Mouse (Mus musculus) kidney, adult 18-20 months (tissue): ENCODE measurements around the gene Ubald2.
"Not testable (repeated sequence)": the region's sequence is repeated elsewhere in the genome, so short reads cannot be mapped to it uniquely, and the experiment has no call there.

ENCODE experiments used
- DNase-seq: peaks from one replicate; pipeline ENCODE4 v3.0.0; 2021

The Ubald2 gene

DNA sequence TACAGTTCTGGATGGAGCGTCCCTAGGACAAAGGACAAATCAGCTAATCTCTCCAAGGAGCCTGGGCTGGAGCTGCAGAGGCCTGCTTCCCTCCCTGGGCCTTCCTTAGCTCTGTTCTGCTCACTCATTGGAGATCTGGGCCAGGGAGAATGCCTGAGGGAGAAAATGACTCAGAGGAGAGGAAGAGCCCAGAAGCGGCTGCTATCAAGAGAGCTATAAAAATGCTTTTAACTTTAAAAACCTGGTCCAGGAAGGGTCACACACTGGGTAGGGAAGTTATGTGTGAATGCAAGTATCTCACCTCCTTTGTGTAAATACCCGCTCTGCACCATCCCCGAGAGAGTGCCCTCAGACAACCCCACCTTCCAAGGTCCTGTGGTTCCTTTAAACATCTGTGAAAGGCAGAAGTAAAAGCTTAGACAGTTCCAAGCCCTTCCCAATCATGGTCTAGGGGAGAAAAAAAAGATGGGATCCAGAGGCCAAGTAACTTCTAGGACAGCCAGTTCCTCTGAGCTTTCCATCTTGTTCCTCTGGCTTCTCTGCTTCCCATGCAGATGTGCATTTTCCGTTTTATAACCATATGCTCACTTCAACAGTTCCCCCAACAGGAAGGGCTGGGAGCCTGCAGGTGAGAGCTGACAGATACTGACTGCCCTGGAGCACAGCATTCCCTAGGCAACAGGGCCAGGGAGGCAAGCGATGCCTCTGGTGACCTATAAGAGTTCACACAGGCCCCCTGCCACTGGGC, 17.5 kb upstream of the Ubald2 start:
- no peak for DNase-seq

GRCm38 (mm10) chr11:116417054-116417453, 16.8 kb upstream of the Ubald2 start:
- no peak for DNase-seq

DNA sequence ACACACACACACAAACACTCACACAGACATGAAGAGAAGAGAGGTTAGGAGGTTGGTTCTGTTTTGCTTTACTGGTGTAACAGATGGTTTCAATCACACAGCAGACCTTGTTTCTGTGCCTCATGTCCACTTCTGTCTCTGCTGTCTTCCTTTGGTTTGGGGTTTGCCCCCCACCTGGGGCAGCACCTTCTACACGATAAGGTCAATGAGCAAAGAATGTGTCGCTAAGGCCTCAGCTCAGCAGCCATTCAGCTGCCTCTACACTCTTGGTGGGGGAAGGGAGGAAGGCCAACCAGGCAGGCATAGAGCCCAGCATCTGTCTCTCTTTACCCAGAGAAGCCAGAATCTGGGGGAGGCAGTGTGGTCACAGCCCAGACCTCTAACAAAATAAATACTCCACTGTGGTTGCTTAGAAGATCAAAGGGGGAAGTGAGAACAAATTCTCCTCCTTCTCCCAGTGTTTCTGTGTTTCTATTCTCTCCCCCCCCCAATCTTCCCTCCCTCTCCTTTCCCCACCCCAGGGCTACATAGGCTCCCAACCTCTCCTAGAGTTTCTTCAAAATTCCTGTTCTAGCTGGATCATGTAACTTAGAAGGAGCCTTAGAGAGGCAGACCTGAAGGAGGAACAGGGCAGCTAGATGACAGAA, 15.6 kb upstream of the Ubald2 start:
- DNase-seq = no peak

DNA sequence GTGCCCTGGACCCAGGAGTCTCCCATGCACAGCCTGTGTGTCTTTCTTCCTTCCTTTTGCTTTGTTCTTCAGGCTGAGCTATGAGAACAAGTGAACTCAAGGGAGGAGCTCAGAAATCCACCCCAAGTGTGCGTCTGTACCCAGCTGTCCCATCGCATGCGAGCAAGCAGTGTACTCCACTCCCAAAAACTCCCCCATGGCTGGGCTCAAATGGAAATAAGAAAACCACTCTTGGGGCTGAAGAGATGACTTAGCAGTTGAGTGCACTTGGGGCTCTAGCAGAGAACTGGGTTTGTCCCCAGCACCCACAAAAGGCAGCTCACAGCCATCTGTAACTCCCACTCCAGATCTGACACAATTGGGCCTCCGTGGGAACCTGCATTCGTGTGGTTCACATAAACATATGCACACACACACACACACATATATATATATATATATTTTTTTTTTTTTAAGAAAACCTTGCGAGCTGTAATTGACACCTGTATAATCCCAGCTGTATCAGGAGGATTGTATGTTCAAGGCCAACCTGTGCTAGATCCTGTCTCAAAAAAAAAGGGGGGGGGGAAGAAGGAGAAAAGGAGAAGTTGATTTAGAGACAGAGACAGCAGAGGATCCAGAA, 14.9 kb upstream of the Ubald2 start:
- no peak for DNase-seq

DNA sequence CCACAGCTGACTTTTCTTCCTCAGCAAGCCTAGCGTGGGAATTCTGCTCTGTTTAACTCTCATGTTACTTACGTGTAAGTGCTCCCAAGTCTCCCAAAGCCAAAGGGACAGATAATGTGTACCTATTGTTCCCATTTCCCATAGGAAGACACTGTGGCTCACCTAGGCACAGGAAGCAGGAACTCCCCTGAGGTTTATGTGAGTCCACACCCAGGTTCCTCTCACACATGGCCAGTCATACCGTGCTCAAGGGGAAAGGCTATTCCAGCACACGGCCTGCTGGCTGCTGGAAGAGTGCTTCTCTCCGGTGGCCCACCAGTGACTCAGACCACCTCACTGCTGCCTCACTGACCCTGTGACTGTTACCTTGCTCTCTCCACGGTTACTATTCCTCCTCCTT, 12.8 kb upstream of the Ubald2 start:
- no peak for DNase-seq

- no peak for DNase-seq
These were observed 11.3 kb upstream of the Ubald2 start for GRCm38 (mm10) chr11:116422562-116422961.

- no peak for DNase-seq
These were observed 10.7 kb upstream of the Ubald2 start for GRCm38 (mm10) chr11:116423214-116423613.

DNA sequence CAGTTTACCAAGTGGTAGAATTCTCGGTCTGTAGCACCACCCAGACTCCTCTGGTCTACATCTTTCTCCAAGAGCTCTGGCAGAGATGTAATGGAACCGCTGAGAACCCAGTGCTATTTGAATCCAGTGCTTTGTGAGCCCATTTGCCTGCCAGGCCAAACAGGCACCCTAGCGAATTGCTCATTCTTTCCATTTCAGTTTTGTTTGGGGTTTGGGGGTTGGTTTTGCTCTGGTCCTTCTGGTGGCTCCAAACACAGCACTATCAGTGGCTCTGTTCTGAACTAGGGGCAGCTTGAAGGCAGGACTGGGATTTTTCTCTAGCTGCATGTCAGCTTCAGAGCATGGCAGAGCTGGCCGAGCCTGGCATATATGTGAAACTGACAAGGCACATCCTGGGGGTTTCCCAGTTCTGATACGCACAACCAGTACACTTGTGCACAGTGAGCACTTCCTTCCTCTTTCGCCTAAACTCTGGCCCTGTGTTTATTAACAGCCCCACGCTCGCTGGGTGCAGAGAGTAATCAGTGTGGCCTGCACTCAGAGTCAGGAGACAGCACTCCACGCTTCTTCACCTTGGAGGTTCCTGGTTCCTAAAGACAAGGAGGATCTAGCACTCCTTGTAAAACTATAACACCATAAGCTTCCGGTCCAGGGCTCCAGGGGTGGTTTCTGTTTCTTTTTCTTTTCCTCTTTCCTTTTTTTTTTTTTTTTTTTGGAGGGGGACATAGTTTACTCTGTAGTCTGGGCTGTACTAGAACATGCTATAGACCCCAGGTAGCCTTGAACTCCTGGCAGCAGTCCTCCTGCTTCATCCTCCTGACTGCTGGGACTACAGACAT, 9.9 kb upstream of the Ubald2 start:
- DNase-seq = no peak

DNA sequence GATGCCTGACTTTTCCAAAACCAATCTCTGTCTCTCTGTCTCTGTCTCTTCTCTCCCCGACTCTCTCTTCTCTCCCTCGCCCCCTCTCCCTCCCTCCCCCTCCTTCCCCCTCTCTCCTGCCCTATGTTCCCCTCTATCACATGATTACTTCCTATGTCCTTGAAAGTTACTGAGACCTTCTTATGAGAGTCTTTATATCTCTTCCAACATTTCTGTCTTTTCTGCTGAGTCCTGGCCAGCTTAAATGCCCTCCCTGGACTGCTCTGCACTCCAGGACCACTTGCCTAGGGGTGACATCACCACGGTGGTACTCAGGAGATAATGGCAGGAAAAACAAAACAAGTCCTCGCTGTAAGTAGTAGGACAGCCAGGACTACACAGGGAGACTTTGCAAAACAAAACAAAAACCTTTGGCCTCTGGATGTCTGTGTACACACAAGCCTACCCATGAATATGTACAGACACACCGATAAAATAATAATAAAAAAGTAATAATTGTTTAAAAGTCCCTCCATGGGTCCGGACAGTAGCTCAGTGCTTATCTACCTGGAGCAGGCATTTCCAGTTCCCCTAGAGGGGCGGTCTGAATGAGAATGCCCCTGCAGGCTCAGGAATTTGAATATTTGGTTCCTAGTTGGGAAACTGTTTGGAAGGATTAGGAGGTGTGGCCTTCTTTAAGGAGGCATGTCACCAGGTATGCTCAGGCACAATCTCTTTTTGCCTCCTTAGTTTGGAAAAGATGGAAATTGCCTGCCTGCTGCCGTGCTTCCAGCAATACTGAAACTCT, 9.1 kb upstream of the Ubald2 start:
- no peak for DNase-seq

DNA sequence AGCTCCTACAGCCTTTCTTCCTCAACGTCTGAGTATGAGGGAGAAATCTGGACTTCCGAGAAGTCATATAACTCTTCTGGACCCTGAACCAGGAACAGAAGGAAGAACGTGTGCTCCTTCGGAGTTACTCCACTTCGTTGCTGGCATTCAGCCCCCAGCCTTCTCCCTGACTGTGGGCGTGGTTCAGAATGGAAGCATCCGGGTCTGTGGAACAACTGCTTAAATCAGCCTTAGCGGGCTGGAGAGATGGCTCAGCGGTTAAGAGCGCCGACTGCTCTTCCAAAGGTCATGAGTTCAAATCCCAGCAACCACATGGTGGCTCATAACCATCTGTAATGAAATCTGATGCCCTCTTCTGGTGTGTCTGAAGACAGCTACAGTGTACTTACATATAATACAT, 7.6 kb upstream of the Ubald2 start:
- DNase-seq = not testable (repeated sequence)

DNA sequence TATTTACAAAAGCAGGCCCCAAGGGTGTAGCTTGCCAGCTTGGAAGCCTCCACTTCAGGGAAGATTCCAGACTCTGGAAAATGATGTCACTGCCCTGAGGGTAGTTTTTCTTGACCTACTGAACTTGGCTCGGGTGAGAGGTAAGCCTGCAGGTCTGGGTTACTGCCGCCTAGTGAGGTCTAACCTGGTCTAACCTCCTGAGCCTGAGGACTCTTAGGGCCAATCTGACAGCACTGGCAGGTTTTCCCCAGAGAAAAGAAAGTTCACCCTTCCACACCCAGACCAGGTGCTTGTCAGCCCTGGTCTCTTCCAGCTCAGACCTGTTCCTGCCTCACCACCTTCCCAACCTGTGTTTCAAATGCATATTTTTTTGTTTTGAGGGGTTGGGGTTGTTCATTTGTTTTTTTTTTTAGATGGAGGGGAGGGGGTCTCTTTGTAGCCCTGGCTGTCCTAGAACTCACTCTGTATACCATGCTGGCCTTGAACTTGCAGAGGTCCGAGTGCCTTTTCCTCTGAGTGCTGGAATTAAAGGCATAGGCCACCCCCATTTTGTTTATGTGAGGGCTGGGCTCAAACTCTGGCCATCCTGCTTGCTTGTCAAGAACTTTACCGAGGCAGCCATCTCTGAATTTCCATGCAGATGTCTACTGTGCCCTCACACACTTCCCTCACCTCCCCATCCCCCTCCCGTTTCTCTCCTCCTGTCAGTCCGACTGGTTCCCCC, 6.9 kb upstream of the Ubald2 start:
- DNase-seq = no peak

DNA sequence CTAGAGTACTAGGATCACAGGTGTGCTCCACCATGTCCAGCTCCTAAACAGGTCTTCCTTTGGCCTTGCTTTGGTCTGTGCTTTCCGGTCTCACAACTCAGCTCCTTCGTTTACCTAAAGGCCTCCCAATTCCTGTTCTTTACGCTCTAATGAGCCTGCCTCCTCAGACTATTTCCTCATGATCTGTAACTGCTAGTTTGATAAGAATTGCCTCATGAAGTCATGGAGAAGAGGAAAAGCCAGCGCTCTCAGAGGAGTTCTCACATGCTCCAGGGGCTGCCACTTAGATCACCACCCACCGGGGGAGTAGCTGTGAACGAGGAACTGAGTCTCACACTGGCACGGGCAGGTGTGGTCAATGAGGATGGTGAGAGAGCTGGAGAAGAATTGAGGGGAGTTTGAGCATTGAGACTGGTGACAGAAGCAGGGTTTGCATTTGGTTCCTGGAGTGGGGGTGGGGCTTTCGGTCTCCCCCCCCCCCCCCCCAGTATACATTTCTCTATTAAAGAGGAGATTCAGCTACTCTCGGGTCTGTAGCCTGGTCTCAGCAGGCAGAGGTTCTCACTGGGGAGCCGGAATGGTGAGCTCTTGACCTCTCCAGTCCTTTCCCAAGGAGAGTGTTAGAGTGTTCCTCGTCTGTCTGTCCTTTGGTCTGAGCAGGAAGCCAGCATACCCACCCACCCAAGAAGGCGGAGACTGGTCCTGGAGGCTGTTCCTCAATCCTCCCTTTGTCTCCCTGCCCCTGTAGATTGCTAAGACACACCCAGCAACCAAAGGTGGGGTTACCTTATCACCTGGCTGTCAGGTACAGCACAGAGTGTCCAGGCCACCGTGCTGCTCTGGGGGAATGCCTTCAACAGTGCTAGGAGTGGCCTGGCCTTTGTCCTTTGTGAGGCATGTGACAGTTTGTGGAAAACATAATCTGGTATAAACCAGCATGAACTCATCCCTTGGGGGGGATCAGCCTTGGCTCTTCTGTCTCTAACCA, 4.7 kb upstream of the Ubald2 start:
- no peak for DNase-seq

GRCm38 (mm10) chr11:116429862-116430613, 3.9 kb upstream of the Ubald2 start:
- DNase-seq = no peak

DNA sequence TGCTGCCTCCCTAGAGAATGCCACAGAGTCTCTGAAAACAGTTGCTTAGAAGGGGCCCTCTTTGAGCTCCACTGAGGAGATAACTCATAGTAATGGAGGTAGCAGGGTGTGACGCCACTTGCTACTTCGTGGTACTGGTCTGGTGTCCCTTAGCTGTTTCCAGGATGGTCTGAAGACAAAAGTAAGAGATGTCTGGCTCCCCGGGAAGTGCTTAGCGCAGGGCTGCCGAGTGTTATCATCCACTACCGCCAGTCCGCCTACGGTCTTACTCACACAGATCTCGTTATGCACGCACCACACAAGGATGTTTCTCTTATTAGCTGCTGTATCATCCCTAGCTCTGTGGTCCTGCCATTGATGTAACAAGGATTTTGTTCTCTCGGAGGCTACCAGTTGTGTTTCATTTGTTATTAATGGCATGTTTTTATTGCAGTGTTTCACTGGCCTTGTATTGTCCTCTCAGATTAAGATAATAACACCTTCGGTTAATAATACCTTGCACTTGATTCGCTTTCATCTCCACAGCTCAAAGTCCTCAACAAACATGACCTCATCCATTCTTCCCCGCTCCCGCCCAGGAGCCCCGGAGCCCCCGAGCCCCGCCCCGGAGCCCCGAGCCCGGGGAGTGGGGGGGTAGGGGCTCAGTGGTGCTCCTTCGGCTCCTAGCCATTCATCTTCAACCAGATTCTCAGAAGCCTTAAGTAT, 3.0 kb upstream of the Ubald2 start:
- no peak for DNase-seq

- peak; percentile 49 for DNase-seq
These were observed 2.3 kb upstream of the Ubald2 start for GRCm38 (mm10) chr11:116431428-116432077.

DNA sequence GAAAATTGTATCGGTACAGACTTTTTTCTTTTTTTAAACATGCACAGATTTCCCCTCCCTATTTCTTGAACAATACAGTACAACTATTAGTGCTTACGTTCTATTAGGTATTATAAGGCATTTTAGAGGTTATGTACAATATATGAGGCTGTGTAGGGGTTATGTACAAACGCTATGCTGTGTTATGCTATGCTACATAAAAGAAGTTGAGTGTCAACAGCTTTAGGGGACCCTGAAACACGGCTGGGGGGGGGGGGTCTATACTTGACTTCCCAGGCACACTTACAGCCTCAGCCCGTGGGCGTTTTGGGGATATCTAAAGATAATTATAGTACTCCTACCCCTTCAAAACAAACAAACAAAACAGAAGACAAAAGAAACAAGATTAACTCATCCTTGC, 1.8 kb upstream of the Ubald2 start:
- no peak for DNase-seq

DNA sequence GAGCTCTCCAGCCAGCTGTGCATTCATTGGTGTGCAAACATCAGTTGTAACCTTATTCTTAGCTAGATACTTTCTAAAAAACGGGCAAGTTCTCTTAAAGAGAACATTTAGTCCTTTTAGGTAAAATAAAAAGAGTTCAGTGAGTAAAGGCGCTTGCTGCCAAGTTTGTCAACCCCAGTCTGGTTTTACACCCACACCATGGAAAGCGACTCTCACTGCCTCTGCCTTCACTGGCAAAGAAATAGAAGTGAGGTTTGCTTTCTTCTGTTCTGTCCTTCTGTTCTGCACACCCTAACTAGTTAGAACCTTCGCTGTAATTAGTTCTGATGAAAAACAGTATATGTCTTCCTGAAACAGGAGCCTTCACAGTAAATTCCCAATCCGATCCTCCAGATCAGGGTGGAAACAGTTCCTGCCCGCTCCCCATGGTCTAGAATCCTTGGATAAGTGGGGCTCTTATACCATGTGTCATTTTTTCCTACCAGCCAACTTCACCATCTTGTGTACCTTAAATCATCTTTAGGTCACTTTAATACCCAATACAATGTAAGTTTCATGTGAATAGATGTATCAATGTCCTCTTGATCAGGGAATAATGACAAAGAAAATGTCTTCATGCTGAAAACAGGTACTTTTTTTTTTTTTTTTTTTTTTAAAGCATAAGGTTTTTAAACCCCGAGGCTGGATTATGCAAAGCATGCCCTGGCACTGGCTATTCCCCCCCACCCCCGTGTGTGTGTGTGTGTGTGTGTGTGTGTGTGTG, 1.1 kb upstream of the Ubald2 start:
- no peak for DNase-seq
